Mouse (Mus musculus) left cerebral cortex, adult 8-10 months (tissue): Measurements from ENCODE around the gene 2510002D24Rik. TPM values are rescaled to one million over a fixed set of nuclear protein-coding genes. Genes with fewer than 3 reads are reported as not detected.
"Not testable (repeated sequence)": the region's sequence is repeated elsewhere in the genome, so short reads cannot be mapped to it uniquely, and the experiment has no call there.

Source experiments
- DNase-seq, 2 experiments: peaks; one replicate each; pipeline ENCODE4 v3.0.0; 2022; ENCODE audit warnings: low spot score in 2 of 2
- total RNA-seq, 4 experiments: library from RNA; stranded (reverse); gene quantifications; 2 replicates each; pipeline ENCODE4 v1.2.4; 2022

2510002D24Rik gene
- total RNA-seq, 4 experiments from 2014 or later = 23.2 to 29.8 (median 28.6) TPM

GRCm38 (mm10) chr16:18849521-18850190, 13.3 kb downstream of the 2510002D24Rik start:
- not testable (repeated sequence) for DNase-seq

GRCm38 (mm10) chr16:18858551-18858950, 22.2 kb downstream of the 2510002D24Rik start:
- DNase-seq = no peak

- no peak for DNase-seq
Observed at GRCm38 (mm10) chr16:18860186-18860585, 23.8 kb downstream of the 2510002D24Rik start.

- not testable (repeated sequence) for DNase-seq
Observed at GRCm38 (mm10) chr16:18870495-18870894, 34.1 kb downstream of the 2510002D24Rik start.

DNA sequence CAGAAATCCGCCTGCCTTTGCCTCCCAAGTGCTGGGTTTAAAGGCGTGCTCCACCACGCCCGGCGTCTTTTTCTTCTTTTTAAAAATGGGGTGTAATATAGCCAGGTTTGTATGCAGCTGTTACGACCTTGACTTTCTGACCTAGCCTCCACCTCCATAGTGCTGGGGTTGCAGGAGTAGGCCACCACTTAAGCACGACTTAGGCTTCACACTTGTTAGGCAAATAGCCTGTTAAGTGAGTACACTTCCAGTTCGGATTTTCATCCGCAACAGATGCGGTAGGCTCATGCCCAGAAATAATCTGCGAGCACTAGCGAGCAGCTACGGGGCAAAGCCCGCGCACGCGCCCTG, 39.7 kb downstream of the 2510002D24Rik start:
- DNase-seq = no peak

DNA sequence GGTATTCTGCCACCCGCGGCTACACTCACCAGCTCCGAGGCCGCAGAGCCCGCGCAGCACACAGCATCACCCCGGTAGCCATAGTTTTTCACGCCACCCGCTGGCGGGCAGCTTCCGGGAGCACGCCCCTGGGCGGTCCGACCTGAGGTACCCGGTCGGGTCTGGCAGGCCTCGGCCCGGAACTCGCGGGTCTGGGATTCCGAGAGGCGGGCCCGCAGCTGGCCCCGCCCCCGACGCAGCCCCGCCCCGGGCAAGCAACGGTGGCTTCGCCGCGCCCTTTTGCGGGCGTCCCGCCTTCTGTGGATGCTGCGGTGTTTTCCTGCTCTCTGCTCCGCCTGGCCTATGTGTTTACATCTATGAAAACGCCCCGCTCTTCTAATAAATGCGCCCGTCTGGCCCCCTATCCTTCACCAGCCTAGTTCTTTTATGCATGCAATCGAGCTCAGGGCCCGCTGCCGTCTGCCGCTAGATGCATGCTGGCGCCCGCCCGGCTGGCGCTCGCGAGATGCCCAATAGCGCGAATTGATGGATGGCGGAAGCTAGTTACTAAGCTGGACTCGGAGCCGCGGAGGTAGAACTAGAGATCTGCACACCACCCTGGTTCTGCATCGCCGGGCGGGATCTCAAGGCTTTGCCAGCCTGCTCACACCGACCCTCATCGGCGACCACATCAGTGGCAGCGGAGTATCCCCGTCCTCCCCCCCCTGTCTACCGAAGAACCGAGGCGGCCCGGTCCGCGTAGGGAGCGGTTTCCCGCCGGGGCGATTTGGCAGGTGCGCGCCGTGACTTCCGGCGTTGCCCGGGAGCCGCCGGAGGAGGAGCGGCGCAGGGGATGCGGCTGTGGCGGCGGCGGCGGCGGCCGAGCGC, 40.3 kb downstream of the 2510002D24Rik start, which contains the start of the genes Mrpl40 and Hira:
TSS of gene Mrpl40 (minus strand) at position 421 of the 867 bp plus-strand sequence.
TSS of gene Hira (plus strand) at position 596 of the 867 bp plus-strand sequence.
- DNase-seq = peak; percentile 92 to 93

DNA sequence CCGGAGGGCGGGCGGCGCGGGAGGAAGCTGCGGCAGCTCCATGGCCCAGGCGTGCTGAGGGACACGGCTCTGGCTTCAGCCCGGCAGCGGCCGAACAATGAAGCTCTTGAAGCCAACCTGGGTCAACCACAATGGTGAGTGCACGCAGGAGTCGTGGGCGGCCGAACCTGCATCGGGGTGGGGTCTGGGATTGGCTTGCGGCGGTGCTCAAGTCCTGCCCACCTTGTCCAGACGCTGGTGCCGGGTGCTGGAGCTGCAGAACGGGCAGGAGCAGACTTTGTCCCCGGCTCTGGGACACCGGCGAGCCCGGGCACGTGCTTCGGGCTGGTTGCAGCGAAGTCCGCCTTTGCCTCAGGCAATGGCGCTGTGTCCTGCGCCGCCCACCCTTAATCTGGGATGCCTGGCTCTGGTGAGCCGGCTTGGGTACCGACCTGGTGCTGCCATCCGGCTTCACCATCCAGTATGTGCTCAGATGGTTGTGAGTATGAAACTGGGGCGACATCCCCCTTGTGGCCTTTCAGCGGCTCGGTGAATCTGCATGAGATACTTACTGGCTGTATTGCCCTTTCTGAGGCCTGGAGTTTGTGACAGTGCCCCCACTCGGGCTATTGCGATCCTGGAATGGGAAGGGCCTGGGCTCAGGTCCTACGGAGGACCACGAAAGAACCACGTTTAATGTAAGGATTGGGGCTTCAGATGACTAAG, 41.2 kb downstream of the 2510002D24Rik start:
- peak; percentile 45 to 48 for DNase-seq

DNA sequence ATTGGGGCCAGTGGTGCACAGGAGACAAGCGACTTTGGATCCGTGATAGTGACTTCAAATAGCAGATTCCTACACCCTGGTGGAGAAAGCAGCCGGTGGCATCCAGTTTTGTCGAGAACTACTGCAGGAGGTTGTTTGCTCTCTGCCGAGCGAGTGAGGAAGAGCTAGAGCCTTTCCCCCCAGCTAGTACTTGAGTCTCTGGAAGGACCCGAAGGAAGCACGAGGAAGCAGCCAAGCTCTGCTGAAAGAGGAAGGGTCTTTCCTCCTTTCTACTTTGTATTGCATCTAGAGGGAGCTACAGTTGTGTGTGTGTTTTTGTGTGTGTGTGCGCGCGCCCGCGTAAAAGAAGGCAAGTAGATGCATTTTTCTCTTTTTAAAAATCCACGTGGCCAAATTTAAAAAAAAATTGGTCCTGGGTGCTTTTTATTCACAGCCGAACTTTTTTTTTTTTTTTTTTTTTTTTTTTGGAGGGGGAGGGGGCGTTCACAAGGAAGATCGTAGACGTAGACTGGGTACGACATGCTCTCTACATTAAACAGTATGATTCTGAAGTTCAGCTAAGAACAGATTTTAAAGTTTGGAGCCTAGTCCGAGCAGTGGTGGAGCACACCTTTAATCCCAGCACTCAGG, 41.8 kb downstream of the 2510002D24Rik start:
- no peak for DNase-seq

- DNase-seq = no peak
Observed at GRCm38 (mm10) chr16:18884044-18884443, 47.7 kb downstream of the 2510002D24Rik start.

Other genes with a start within 250 kb of the 2510002D24Rik start
- gene Tbx1, start 245.9 kb upstream of the 2510002D24Rik start, total RNA-seq = 1 to 10 TPM; 1.0 to 2.1 (median 1.6) TPM
- gene Gp1bb, start 214.2 kb upstream of the 2510002D24Rik start, total RNA-seq = 1 to 10 TPM in 1 of 4 experiments, under 1 TPM in 2, not detected in 1; 0.36 to 1.1 (median 0.93) TPM
- gene Gm49601, start 210.2 kb upstream of the 2510002D24Rik start, total RNA-seq = 100 to 1,000 TPM; 207 to 234 (median 219) TPM
- gene Sept5, start 206.6 kb upstream of the 2510002D24Rik start, total RNA-seq = 100 to 1,000 TPM; 759 to 812 (median 777) TPM
- 10 to 100 TPM; 33.1 to 37.2 (median 35.2) TPM for gene Cldn5, start 59.7 kb upstream of the 2510002D24Rik start, total RNA-seq
- gene Ufd1, start 24.8 kb upstream of the 2510002D24Rik start, total RNA-seq = 100 to 1,000 TPM; 104 to 118 (median 107) TPM
- gene Cdc45, start 24.6 kb upstream of the 2510002D24Rik start, total RNA-seq = 1 to 10 TPM; 2.0 to 2.9 (median 2.2) TPM
- gene Gm28539, start within 50 bp of the 2510002D24Rik start, total RNA-seq = 10 to 100 TPM in 2 of 4 experiments, 1 to 10 TPM in 1, under 1 TPM in 1; 0.88 to 13.3 (median 9.0) TPM
- 10 to 100 TPM; 37.1 to 41.3 (median 40.0) TPM for gene Mrpl40, start 40.3 kb downstream of the 2510002D24Rik start, total RNA-seq
- 100 to 1,000 TPM in 1 of 4 experiments, 10 to 100 TPM in 3; 86.1 to 105 (median 86.3) TPM for gene Hira, start 40.5 kb downstream of the 2510002D24Rik start, total RNA-seq